Mouse (Mus musculus) kidney, postnatal 36 days (tissue): ENCODE data around the gene Sbf1.

Experiments used
- DNase-seq, 2 experiments: peaks; one replicate each; pipeline ENCODE4 v3.0.0; 2021 to 2022; ENCODE audit warnings: mixed read lengths in 2 of 2

Sbf1 gene

DNA sequence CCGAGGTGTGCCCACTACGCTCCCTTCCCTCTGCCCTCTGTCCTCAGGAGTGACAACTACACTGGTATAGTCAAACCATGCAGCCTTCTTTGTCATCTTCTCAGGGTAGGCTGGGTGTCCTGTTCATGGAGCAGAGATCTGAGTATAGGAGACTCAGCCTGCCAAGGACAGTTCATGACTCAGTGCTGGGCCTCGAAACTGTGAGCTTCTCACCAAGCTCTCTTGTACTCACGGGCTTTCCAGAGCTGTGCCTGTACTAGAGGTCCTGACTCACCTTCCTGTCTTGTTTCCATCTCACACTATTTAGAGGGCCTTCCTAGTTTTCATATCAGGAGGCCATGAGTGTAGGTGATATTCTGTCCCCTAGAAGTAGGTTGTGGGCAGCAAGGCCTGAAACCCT, 37.7 kb downstream of the Sbf1 start:
- no peak for DNase-seq

- no peak for DNase-seq
These were observed 39.6 kb downstream of the Sbf1 start for GRCm38 (mm10) chr15:89275497-89275896.

DNA sequence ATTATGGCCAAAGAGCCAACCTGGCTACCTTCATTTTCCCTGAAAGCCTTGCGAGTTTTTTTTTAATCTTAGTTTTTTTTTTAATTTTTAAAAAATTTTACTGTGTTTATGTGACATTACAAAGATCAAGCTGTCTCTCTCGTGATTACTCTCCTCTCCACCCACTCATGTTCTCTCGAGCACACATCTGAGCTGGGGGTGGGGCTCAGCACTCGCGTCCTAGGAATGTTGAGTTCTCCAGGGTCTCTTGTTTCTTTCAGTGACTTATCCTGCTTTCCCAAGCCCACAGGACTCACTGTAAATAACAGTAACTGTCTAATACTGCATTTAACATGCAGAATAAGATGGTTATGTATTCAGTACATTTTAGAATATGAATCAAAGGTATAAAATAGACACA, 50.6 kb downstream of the Sbf1 start:
- DNase-seq, result no peak

DNA sequence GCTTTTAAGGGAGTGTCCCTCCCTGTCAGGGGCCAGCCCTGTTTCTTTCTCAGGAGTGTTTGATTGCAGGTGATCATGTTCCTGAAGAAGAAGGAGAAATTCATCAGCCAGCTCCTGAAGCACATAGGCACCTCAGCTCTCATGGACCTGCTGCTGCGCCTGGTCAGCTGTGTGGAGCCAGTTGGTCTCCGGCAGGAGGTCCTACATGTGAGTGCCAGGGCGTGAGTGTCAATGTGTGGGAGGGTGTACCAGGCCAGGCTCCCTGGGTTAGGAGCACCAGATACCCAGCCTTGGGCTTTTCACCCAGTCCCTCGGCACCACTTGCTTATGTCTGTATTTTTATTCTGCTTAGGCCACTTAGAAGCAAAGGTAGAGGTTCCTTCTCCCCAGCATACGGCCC, 56.1 kb downstream of the Sbf1 start:
- DNase-seq, result no peak

DNA sequence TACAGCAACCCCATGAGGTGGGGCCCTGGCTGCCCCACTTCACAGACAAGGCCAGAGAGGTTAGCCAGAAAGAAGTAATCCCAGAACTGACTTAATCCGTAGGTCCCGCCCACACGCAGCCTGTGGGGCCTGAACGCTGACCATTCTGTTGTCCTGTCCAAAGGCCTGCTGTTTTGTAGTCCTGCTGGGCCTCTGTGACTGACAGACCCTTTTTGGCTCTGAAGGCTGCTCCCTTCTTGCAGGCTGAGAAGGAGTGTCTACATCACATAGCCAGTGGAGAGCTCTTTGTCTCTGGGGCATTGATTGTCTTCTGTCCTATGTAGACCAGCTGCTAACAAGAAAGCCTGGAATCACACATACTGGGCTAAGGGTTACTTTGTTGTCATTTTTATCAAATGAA, 59.8 kb downstream of the Sbf1 start:
- no peak for DNase-seq

DNA sequence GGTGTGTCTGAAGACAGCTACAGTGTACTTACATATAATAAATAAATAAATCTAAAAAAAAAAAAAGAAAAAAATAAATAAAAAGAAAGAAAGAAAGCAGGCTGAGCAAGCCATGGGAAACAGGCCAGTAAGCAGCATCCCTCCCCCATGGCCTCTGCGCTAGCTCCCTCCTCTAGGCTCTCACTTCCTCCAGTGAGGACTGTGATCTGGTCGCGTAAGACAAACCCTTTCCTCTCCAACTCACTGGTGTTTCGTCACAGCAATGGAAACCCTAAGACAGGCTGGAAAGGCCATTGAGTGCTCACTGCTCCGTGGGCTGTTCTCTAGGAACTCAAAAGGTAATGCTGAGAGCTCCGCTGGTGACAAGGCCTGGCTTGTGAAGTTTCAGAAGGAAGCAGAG, 66.0 kb downstream of the Sbf1 start:
- DNase-seq, result no peak

DNA sequence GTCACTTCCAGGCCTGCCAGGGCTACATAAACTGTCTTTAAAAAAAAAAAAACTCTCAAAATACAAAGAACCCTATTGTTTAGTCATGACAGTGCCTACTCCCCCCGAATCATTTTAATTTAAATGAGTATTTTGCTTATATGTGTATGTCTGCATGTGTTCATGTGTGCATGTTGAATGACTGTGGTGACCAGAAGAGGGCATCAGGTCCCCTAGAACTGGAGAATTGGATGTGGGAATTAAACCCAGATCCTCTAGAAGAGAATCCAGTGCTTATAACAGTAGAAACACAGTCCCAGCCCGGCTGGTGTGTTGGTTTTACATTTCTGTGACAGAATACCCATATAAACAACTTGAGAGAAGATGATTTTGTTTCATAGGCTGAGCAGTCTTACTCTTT, 74.1 kb downstream of the Sbf1 start:
- DNase-seq, result peak; percentile 13 to 32

- no peak for DNase-seq
These were observed 75.2 kb downstream of the Sbf1 start for GRCm38 (mm10) chr15:89239751-89240392.
